Mouse (Mus musculus) megakaryocyte, embryonic 14.5 days (primary cell): ENCODE data around the gene Eri3.

Source experiments
- FLI1 ChIP-seq: IDR thresholded peaks from 2 replicates; pipeline ENCODE4 v1.6.1; 2012; ENCODE audit warnings: low read length, inconsistent platforms, mixed read lengths
- GATA1 ChIP-seq: IDR thresholded peaks from 3 replicates; pipeline ENCODE4 v1.6.1; 2012; ENCODE audit warnings: mixed read lengths, low read length, inconsistent platforms, borderline replicate concordance

GRCm38 (mm10) chr4:117646926-117647755 lies 97.0 kb downstream of the Eri3 start:
- TF ChIP-seq GATA1 (no peak), FLI1 (no peak)
